Mouse (Mus musculus): ENCODE results near the gene Mrpl27.
"Not testable (repeated sequence)": the region's sequence is repeated elsewhere in the genome, so short reads cannot be mapped to it uniquely, and the experiment has no call there.

The Mrpl27 gene

DNA sequence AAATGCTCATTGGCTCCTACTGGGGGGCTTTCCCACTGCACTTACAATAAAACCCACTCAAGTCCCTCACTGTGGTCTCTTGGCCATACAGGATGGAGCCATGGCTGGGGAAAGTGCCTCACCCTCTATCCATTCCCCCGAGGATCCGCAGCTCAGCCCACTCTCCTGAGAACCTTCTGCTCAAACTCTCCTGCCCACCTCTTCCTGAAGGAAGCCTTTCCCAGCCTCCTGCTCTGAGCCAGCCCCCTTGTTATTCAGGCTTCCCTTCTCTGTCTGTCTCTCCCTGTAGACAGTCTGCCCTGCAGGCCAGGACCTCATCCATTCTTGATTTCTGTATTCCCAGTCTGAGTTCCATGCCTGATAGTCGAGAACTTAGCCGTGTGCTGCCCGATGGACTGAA, 21.4 kb downstream of the Mrpl27 start:
- no peak for DNase-seq (ENCODE audit: low read depth, low spot score)

DNA sequence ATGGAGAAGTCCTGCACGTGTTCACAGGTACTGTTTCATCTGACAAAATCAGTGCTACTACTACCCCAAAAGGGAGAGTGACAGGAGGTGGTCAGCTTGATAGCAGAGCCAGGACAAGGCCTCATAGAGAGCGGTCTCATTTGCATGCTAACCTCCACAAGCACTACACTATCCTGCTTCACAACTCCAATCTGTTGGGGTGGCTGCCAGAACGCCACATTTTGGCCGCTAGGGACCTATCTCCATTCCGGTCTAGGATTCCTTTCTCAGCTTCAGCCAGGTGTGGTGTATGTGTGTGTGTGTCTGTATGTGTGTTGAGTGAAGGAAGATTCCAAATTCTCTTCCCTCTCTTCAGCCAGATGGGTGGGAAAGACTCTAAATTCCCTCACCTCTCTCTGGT, 21.9 kb downstream of the Mrpl27 start:
- no peak for DNase-seq (ENCODE audit: low read depth, low spot score)

DNA sequence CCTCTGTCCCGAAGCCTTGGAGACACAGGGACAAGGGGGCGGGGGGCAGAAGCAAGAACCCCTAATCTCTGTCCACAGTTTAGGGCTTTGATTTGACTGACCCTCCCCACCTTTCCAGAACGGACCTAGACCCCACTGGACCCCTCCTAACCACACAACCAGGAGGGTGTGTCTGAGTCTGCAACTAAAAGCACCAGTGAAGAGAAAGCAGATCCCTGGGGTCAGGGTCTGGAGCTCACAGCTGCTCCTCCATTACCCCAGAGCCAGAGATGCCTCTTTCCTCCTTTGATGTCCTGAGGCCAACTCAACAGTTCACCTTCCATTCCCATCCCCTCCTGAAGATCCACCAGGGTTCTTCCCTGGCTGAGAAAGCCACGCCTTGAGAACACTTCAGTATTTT, 22.7 kb downstream of the Mrpl27 start:
- DNase-seq (ENCODE audit: low read depth, low spot score), result no peak

DNA sequence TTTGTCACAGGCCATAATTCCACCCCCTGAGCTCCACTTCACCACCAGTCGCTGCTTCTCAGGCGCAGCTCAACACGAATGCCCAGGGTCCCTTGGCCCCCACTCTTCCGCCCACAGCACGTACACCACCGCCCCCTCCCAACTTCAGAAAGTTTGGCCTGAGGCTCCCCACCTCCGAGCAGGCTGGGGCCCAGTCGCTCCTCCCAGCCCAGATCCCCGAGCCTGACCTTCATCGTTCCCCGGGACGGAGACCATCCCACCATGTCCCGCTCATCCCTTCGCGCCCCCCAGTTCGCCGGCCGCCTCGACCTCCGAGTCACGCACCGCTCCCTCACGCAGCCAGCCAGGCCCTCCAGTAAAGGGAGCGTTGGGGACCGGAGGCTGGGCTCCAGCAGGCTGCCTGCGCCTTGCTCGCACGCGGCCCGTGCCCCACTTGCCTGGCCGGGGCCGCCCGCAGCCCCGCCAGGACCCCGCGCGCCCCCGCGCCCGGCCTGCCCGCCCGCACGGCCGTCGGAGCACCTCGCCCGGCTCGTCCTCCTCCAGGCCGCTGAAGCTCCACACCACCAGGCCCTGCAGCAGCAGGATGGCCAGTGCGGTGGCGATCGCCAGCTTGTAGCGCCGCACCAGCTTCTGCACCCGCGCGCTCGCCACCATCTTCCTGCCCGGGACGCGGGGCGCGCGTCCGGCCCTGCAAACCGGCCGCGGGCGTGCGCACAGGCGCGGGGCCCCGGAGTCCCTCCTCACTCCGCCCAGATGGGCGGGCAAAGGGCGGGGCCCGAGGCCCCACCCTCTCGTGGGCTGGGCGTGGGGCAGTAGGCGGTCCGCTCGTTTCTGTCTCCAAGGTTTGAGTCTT, 23.4 kb downstream of the Mrpl27 start, which contains the start of gene Xylt2:
Gene Xylt2, minus strand, starts transcription at position 762 of the 853 bp plus-strand sequence.
- peak; percentile 94 for DNase-seq (ENCODE audit: low read depth, low spot score)

DNA sequence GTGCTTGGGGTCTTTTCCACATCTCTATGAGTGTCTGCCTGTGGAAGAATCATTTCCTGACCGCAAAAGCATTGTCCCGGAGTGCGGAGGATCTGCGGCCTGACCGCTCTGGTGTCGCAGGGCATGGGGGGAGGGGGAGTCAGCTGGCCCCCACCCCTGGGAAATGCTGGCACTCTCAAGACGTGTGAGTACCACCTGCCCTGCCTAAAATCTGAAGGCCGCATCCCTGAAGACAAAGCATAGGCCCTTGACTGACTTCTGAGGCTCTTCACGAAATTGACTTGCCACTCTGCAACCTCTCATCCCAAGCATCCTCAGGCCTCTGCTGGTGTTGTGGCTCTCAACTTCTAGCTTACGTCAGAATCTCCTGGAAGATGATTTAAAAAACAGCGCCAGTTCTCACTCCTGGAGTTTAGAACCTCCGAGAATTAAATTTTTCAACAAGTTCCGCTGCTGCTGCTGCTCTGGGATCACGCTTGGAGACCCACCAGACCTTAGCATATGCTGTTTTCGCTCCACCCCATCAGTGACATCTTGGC, 24.1 kb downstream of the Mrpl27 start:
- DNase-seq (ENCODE audit: low read depth, low spot score), result no peak

DNA sequence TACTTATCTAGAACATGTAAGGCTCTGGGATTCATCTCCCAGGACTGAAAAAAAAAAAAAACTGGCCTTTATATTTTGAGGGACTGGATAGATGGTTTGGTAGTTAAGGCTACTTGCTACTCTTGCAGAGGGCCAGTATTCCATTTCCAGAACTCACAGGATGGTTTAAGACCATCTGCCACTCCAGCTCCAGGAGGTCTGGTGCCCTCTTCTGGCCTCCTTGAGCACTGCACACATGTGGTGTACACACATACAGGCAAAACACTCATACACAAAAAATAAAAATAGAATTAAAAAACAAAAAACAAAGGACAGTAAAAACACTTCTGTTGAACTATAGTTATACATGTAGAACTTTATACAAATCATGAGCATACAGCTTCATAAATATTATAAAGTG, 27.1 kb downstream of the Mrpl27 start:
- peak; percentile 31 for DNase-seq (ENCODE audit: low read depth, low spot score)

DNA sequence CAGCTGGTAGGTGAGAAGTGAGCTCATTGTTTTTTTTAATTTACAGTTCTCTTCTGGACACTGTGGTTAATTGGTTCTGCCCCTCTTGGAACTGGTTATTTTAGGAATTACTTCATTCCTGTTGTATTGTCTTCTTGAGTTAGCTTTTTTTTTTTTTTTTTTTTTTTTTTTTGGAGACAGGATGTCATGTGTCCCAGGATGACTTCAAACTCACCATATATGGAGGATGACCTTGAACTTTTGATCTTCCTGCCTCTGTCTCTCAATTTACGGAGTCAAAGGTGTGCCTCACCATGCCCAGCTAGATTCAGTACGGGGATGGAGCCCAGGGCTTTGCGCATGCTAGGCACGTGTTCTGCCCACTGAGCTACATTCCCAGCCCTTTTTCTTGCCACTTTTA, 28.1 kb downstream of the Mrpl27 start:
- DNase-seq (ENCODE audit: low read depth, low spot score), result no peak

DNA sequence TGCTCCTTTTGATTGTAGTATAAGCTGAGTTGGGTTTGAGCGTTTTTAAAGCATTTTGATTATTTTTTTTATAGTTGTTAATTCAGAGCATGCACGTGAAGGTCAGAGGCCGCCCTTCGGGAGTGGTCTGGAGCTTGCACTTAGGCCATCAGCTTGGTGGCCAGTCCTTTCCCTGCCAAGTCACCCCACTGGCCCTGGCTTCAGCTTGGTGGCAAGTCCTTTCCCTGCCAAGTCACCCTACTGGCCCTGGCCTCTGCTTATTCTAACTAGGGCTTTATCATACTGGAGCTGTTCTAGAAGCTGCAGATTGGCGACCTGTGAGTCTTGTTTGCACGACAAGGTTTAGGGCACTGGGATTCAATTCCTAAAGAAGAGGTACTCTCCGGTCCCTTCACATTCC, 28.9 kb downstream of the Mrpl27 start:
- no peak for DNase-seq (ENCODE audit: low read depth, low spot score)

DNA sequence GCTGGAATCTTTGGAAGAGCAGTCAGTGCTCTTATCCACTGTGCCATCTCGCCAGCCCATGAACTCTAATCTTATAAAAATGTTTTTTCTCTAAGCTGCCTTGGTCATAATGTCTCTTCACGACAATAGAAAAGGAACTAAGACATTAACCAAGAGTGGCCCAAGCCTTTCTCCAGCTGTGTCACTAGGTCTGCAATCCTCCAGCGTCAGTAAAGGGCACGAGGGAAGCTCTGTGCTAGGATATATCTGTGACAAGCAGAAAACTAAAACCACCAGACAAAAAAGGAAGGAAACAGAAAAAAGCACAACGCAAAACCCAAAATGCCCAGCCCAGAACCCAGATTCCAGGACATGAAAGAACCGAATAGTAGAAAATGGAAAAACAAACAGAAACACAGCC, 33.6 kb downstream of the Mrpl27 start:
- DNase-seq (ENCODE audit: low read depth, low spot score), result no peak

DNA sequence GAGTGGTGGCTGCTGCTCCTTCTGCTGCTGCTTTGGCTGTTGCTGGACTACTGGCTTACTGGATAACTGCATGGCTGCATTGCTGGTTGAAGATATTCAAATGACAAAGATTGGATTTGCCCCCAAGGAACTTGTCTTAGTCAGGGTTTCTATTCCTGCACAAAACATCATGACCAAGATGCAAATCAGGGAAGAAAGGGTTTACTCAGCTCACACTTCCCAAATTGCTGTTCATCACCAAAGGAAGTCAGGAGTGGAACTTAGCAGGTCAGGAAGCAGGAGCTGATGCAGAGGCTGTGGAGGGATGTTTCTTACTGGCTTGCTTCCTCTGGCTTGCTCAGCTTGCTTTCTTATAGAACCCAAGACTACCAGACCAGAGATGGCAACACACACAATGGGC, 38.9 kb downstream of the Mrpl27 start:
- DNase-seq (ENCODE audit: low read depth, low spot score), result not testable (repeated sequence)

DNA sequence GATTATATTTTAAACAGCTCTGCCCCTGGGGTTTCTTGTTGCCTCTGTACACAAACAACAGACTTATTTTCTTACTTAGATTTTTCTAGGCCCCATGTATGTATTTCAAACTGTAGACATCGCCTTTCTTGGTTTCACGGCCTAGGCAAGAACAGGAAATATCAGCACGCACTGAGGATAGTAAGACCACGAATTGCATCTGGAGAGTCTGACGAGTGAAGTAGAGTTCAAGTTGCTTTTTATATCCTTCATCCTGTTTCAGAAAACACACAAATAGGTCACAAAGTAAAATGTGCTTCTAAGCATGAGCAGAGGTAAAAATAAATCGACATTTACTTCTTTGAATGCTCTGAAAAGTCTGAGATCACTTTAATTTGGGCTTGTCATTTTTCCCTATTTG, 41.9 kb downstream of the Mrpl27 start:
- peak; percentile 40 for DNase-seq (ENCODE audit: low read depth, low spot score)

DNA sequence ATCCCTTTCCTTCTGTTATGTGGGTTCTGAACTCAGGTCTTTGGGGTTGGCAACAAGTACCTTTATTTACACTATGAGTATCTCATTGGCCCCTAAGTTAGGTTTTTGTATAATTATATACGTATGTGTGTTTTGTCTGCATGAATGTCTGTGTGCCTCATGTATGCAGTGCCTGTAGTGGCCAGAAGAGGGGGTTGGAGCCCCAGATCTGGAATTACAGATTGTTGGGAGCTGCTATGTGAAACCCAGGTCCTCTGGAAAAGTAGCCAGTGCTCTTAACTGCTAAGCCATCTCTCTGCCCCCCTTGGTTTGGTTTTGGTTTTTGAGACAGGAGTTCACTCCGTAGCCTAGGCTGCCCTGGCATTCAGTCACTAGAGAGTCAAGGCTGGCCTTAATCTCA, 43.6 kb downstream of the Mrpl27 start:
- DNase-seq (ENCODE audit: low read depth, low spot score), result peak; percentile 65

DNA sequence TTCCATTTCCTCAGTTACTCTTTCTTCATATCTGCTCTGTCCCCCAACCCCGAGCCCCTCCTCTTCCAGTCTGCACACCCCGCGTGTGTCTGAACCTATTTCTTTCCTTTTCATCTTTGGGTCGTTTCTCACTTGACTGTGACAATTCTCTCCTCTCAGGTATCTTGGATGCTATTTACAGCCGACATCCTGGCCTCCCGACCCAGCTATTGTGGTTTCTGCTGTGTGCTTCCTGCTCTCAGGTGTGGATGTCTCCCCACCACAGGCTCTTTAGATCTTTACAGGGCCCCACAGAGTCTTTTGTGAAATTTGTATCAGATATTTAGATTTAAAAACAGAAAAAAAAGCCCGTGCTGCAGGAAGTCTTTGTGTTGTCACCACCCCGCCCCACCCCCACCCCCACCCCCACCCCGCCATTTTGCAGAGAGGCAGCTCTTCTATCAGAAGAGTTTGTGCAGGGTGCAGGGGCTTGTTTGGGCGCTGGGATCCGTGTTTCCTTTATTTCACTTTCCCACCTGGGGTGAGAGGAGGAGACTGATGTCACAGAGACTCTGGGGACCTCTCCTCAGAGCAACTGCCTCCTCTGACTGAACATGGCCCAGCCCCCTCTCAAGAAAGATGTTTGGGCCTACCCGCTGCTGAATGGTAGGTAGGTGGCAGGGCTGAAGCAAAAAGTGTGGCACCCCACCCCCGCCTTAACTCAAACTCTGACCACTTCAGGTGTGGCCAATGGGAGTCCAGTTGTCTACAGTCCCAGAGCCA, 44.3 kb downstream of the Mrpl27 start:
- peak; percentile 81 for DNase-seq (ENCODE audit: low read depth, low spot score)

DNA sequence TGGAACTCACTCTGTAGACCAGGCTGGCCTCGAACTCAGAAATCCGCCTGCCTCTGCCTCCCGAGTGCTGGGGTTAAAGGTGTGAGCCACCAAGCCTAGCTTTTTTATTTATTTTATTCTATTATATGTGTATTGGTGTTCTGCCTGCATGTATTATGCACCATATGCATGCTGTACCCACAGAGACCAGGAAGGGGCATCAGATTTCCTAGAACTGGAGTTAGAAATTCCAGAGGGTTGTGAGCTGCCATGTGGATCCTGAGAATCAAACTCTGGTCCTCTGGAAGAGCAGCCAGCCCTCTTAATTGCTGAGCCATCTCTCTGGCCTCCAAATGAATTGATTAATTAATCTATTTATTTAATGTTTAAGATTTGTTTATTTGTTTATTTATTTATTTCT, 45.8 kb downstream of the Mrpl27 start:
- no peak for DNase-seq (ENCODE audit: low read depth, low spot score)

DNA sequence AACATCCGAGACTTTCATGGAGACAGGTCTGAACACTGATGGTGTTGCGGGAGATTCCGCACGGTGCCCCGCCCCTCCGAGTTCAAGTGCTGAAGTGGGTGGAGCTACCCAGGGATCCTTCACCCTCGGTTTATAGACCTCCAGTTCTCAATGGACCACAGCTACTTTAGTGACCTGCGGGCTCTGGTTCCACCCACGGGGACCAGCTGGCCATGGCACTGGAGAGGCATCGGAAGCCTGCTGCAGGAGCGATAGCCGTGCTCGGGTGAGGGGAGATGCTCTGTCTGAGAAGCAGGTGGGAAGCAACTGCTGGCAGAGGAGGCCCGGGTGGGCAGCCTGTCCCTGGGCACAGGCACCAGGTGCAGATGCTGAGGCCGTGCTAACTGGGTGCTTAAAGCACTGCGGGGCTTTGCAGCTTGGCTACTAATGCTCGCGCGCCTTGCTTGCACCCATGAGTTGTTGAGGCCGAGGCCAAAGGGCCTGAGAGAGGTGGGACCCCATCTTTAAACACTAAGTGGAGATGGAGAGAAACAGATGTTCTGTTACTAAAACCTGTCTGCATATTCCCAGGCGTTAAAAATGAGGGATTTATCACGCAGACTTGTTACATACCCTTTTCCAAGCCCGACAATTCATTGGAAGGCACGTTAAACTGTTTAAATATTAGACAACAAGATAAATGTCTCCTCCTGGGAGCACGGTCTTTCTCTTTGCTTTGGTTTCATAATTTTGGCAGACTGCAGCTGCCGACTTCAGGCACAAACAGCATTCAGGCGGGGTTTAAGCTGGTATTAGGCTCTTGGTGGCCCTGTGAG, 48.0 kb downstream of the Mrpl27 start:
- no peak for DNase-seq (ENCODE audit: low read depth, low spot score)

DNA sequence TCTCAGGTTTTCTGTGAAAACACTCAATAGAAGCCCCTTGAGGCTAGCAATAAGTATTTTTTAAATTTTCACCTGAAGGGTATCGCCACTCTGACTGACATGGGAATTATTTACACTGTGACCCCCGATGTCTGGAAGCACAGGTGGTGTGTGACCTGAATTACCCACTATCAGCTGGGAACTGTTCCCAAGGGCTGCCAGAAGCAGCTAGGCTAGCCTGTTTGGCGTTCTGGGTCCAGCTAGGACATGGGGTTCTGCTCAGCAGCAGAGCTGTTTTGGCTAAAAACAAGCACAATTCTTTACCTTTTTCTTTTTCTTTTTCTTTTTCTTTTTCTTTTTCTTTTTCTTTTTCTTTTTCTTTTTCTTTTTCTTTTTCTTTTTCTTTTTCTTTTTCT, 48.6 kb downstream of the Mrpl27 start:
- DNase-seq (ENCODE audit: low read depth, low spot score), result no peak

DNA sequence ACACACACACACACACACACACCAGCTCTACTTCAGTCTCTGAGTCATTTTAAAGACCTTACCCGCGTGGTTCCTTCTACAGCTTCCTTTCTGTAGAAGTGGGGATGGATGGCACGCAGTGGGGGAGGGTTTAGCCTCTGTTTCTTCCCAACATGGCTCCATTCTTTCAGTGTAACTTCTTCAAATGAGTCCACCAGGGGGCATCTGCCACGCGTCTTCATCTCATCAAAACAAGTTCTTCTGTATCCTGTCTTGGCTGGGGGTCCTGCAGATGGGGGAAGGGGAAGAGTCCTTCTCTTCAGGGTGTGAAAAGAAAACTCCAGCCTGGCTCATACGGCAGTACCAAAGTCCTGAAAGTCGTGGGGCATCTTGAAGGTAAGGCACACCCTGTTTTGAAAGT, 50.5 kb downstream of the Mrpl27 start:
- DNase-seq (ENCODE audit: low read depth, low spot score), result peak; percentile 66

DNA sequence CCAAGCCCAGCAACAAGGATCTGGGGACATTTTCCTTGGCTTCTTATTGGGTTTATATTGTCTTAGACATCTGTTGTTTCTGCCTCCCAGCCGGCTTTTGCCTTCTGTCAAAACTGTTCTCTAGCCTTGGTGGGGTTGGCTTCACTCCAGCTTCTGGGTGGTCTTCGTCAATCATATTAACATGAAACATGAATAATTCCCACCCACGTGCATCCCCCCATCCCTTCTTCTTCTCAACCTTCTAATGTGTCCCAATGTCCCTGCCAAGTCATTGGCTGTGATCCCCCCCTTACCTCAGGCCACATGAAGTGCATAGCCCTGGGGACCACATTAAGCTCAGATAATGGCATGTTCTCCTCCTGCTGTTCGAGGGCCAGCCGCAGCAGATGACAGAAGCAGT, 50.9 kb downstream of the Mrpl27 start, which contains the start of gene Gm11541:
Gene Gm11541, minus strand, starts transcription at position 28 of the 400 bp plus-strand sequence.
- no peak for DNase-seq (ENCODE audit: low read depth, low spot score)
